Comparison of ENCODE assay signal across 22 mouse cellular contexts in the genomic region with DNA sequence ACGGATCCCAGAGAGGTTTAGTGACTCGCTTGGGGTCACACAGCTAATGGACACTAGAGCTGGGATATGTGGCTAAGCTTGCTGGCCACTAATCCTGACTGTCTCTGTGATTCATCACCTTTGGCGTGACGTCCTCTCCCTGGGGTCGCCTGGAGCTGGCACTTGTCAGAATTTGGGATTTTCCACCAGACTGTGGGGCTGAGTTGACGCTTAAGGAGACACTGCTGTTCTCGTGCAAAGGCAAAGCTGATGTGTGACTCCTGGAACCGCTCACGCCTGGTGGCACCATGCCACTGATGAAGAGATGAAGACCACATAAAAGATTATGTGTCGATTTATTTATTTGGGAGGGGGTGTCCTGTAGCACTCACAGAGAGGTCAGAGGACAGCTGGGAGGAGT. TPM values are rescaled to one million over a fixed set of nuclear protein-coding genes. Genes with fewer than 3 reads are reported as not detected.
A peak's percentile ranks its signal among the peaks of the same experiment; 100 is the strongest.
DNase-seq lines count a peak whose midpoint lies in the region; TF ChIP-seq lines count a peak whose summit lies in the region.
"Had no signal": no experiment of that assay in that cellular context is flagged by ENCODE, and none has a peak within 500 bp of the region (broad histone marks: within the 10 kb centered on the region; RNA-seq: fewer than 3 reads in every experiment).

No protein-coding gene starts in this region.

- WGBS in lung, adult 2 months = 64% methylated on average over 10 of the region's 10 CpGs
- 88% methylated on average over 10 of the region's 10 CpGs for WGBS in thymus, adult 2 months

- peak; percentile 41 for DNase-seq in cerebellum, adult 9-11 months
- no peak for DNase-seq in cerebellum, adult 18-20 months
- peak; percentile 13 for DNase-seq in lung, postnatal 36 days
- no peak for DNase-seq in lung, adult 2 months
- peak; percentile 40 to 48 for DNase-seq in gastrocnemius, adult 8-10 months (ENCODE audit: low spot score in 2 of 2)
- DNase-seq in kidney, adult 18-20 months = no peak
- no peak for DNase-seq in thymus, adult 2 months
- DNase-seq: adrenal gland, postnatal 14 days; kidney, adult 8-10 months; kidney, postnatal 10 days; left cerebral cortex, postnatal 4 days; right cerebral cortex, postnatal 14 days; spleen, adult 18-20 months had no signal

- TF ChIP-seq CTCF in lung, adult 2 months (IDR thresholded peaks at IDR 0.05; ENCODE audit: insufficient read depth, low read length) = no peak
- no peak for TF ChIP-seq CTCF in thymus, adult 2 months (IDR thresholded peaks at IDR 0.05; ENCODE audit: borderline replicate concordance, control insufficient read depth, extremely low read depth, insufficient read depth, low read length, poor library complexity)

- no peaks in the 10 kb centered on the region for H3K27me3 ChIP-seq in thymus, adult 2 months (ENCODE audit: control insufficient read depth, insufficient read depth, low read length)
- H3K27me3 ChIP-seq: heart, embryonic 15.5 days; hindbrain, embryonic 15.5 days; limb, embryonic 15.5 days; midbrain, embryonic 15.5 days; neural tube, embryonic 12.5 days had no signal

- no peaks in the 10 kb centered on the region for H3K36me3 ChIP-seq in thymus, adult 2 months (ENCODE audit: control insufficient read depth, insufficient read depth, low read length)
- H3K36me3 ChIP-seq: heart, embryonic 15.5 days; hindbrain, embryonic 15.5 days; limb, embryonic 15.5 days; midbrain, embryonic 15.5 days; neural tube, embryonic 12.5 days had no signal

- no peaks in the 10 kb centered on the region for H3K4me1 ChIP-seq in lung, adult 2 months (ENCODE audit: control insufficient read depth, insufficient read depth, low read length)
- H3K4me1 ChIP-seq in thymus, adult 2 months (replicated peaks; ENCODE audit: control insufficient read depth, insufficient read depth, low read length) = peaks cover 5% of the 10 kb centered on the region

- H3K27ac ChIP-seq in thymus, adult 2 months (ENCODE audit: control insufficient read depth, insufficient read depth, low read length) = no peak overlapping the region
- H3K27ac ChIP-seq: heart, embryonic 15.5 days; hindbrain, embryonic 15.5 days; limb, embryonic 15.5 days; liver, embryonic 14.5 days; midbrain, embryonic 15.5 days; neural tube, embryonic 12.5 days had no signal

- H3K4me3 ChIP-seq in lung, adult 2 months (replicated peaks; ENCODE audit: extremely low read depth, low read depth, low read length) = no peak overlapping the region
- no peak overlapping the region for H3K4me3 ChIP-seq in thymus, adult 2 months (ENCODE audit: control insufficient read depth, insufficient read depth, low read length)
- H3K4me3 ChIP-seq: heart, embryonic 15.5 days; hindbrain, embryonic 15.5 days; limb, embryonic 15.5 days; midbrain, embryonic 15.5 days; neural tube, embryonic 12.5 days had no signal

- no peak for TF ChIP-seq POLR2A in lung, adult 2 months (IDR thresholded peaks at IDR 0.05; ENCODE audit: borderline replicate concordance, extremely low read depth, low read depth, low read length)
- no peak for TF ChIP-seq POLR2A in thymus, adult 2 months (IDR thresholded peaks at IDR 0.05; ENCODE audit: control insufficient read depth, extremely low read depth, insufficient read depth, low read length, poor library complexity)

RNA-seq across cellular contexts. Expression of a gene that starts 14.2 kb away (rescaled TPM):
- 10.8 and 16.8 TPM in 2 replicates for polyA plus RNA-seq in lung, adult 2 months (2012; rRNA removed)
- 10 to 100 TPM; 14.5 to 18.4 (median 17.5) TPM for total RNA-seq in gastrocnemius, adult 8-10 months (2022)
- polyA plus RNA-seq in thymus, adult 2 months (2012; rRNA removed) = 4.8 and 5.6 TPM in 2 replicates
- total RNA-seq: common myeloid progenitor, adult 5-6 weeks; hematopoietic stem cell, adult 5-6 weeks; MEL had no signal

RNA-seq across cellular contexts. Expression of a gene that starts 54.4 kb away (rescaled TPM):
- polyA plus RNA-seq in lung, adult 2 months (2012; rRNA removed) = 2.2 and 2.5 TPM in 2 replicates
- total RNA-seq in gastrocnemius, adult 8-10 months (2022) = 1 to 10 TPM; 5.6 to 7.9 (median 6.2) TPM
- polyA plus RNA-seq in thymus, adult 2 months (2012; rRNA removed) = 2.4 and 2.5 TPM in 2 replicates

Comparison
In these comparisons a context has a peak if more than half of its experiments do, and no peak if none do; other contexts are left out.
1. DNase-seq: peak in cerebellum, adult 9-11 months (single experiment), lung, postnatal 36 days (single experiment) and gastrocnemius, adult 8-10 months (2 of 2); none in cerebellum, adult 18-20 months (0 of 2), lung, adult 2 months (single experiment), kidney, adult 18-20 months (single experiment) and thymus, adult 2 months (single experiment).